Mouse (Mus musculus): ENCODE measurements at regions not wholly inside any gene's neighbourhood (a gene's known extent, or its start where the extent isn't known, plus 50 kb on each side); places are given as distances from the start of the nearest gene placed in this dataset.

- no peak for TF ChIP-seq USF1 (IDR thresholded peaks at IDR 0.05; ENCODE audit: low read depth)
- peak; percentile 37 for TF ChIP-seq TCF12 (IDR thresholded peaks at IDR 0.05; ENCODE audit: insufficient read depth, poor library complexity, severe bottlenecking)
- TF ChIP-seq POLR2A (IDR thresholded peaks at IDR 0.05; ENCODE audit: insufficient read length, low read depth): no peak
- no peak for TF ChIP-seq MAX (IDR thresholded peaks at IDR 0.05; ENCODE audit: low read depth)
- TF ChIP-seq E2F4 (IDR thresholded peaks at IDR 0.05; ENCODE audit: insufficient read depth): no peak
- no peak for TF ChIP-seq CEBPB (IDR thresholded peaks at IDR 0.05; ENCODE audit: insufficient read depth, poor library complexity, severe bottlenecking)
- TF ChIP-seq MYOD1 (IDR thresholded peaks at IDR 0.05; ENCODE audit: control insufficient read depth in 1 of 3, insufficient read length in 2 of 3, low read depth in 2 of 3): peak; percentile 4 to 76 (median 71)
- peak; percentile 31 to 88 (median 61) for TF ChIP-seq MYOG (IDR thresholded peaks at IDR 0.05; ENCODE audit: control insufficient read depth in 1 of 3, insufficient read depth in 1 of 3, insufficient read length in 2 of 3, low read depth in 2 of 3)
- no peak for TF ChIP-seq POLR2AphosphoS2 (IDR thresholded peaks at IDR 0.05; ENCODE audit: insufficient read length, low read depth)
- TF ChIP-seq TCF3 (IDR thresholded peaks at IDR 0.05; ENCODE audit: insufficient read length, low read depth): peak; percentile 73
- no peak for TF ChIP-seq SRF (IDR thresholded peaks at IDR 0.05; ENCODE audit: control insufficient read depth, insufficient read length, low read depth)
Observed at GRCm38 (mm10) chr10:21684286-21685013, 91.5 kb downstream of the 1700020N01Rik start.
